Mouse (Mus musculus): Measurements from ENCODE around the gene Ndufb2. TPM values are rescaled to one million over a fixed set of nuclear protein-coding genes. Genes with fewer than 3 reads are reported as not detected.

Ndufb2 gene
- total and polyA plus RNA-seq, 3 experiments: 80.0 to 144 TPM; not detected in 1

DNA sequence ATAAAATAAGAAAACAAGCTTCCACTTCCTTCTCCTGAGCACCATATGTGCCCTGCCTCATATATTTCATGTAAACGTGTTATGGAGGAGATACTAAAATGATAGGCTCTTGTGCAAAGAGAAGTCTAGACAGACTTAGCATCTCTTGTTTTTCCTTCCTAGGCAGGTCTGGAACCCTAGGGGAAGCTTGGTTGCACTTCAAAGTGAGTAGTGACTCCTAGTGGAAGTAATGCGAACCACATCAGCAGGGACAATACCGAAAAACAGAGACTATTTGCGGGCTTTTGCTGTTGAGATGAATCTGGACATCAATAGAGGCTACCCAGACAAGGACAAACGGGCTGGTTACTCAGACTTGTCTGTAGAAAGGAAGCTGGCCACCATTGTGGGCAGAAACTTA is 24.8 kb upstream of the Ndufb2 start (continued):
- peak; percentile 76 for TF ChIP-seq RAD21 (IDR thresholded peaks at IDR 0.05; ENCODE audit: low read depth, low read length)
- no peak for TF ChIP-seq HCFC1 (IDR thresholded peaks at IDR 0.05; ENCODE audit: low read depth, low read length)
- no peak for TF ChIP-seq NRF1 (IDR thresholded peaks at IDR 0.05; ENCODE audit: insufficient read depth, low read depth, low read length, poor library complexity, severe bottlenecking)
- TF ChIP-seq ZNF384 (IDR thresholded peaks at IDR 0.05; ENCODE audit: low read depth, low read length): 0 out of 2 replicates have a peak, but pooled peaks have one; percentile 33
- no peak for TF ChIP-seq UBTF (IDR thresholded peaks at IDR 0.05; ENCODE audit: borderline replicate concordance, insufficient read depth, low read depth, low read length)
- no peak for TF ChIP-seq TCF12 (IDR thresholded peaks at IDR 0.05; ENCODE audit: low read depth, low read length)

DNA sequence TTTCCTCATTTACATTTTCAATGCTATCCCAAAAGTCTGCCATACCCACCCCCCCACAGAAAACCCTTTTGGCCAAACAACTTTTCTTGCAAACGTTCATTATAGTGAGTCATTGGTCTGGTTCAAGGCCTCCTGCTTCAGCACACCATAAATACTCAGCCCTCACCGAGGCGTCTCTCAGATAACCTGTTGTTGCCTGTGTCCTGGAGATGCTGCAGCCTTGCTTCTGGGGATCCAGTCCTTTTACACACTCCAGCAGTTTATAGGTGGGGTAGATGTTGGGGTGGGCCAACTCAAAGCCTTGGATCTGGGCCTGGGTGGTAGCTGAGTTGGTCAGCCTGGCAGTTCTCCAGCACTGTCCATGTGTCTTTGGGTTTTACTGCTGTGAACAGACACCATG is 21.9 kb upstream of the Ndufb2 start:
- Histone ChIP-seq H3K9me3 (replicated peaks; ENCODE audit: insufficient read depth, low read length) (no peaks in the 10 kb centered on the region), H3K9ac (ENCODE audit: control insufficient read depth, low read depth, low read length, poor library complexity, severe bottlenecking) (no peak overlapping the region), H3K4me1 (ENCODE audit: control insufficient read depth in 1 of 2, insufficient read depth in 2 of 2, low read length in 2 of 2) (peaks cover 4 to 8% of the 10 kb centered on the region in 2 experiments; a peak in 3 of 4 replicates), H3K27ac (ENCODE audit: control insufficient read depth, low read depth, low read length) (no peak overlapping the region), H3K27me3 (ENCODE audit: control insufficient read depth in 1 of 2, insufficient read depth in 2 of 2, low read length in 2 of 2) (no peaks in the 10 kb centered on the region), H3K79me2 (ENCODE audit: control insufficient read depth, insufficient read depth, low read length, poor library complexity) (peaks cover 5% of the 10 kb centered on the region; the same call in 1 of the 2 replicates), H3K36me3 (ENCODE audit: control insufficient read depth in 1 of 2, insufficient read depth in 2 of 2, low read length in 2 of 2) (peaks cover 0 to 8% of the 10 kb centered on the region in 2 experiments; a peak in 1 of 4 replicates), H3K4me3 (ENCODE audit: control insufficient read depth in 1 of 2, insufficient read depth in 1 of 2, low read depth in 2 of 2, low read length in 2 of 2) (no peak overlapping the region)
- TF ChIP-seq E2F4 (IDR thresholded peaks at IDR 0.05; ENCODE audit: borderline replicate concordance, low read depth, low read length) (no peak), ZC3H11A (IDR thresholded peaks at IDR 0.05; ENCODE audit: low read depth, low read length) (no peak)
- no peak for DNase-seq (ENCODE audit: low read depth, low spot score)

DNA sequence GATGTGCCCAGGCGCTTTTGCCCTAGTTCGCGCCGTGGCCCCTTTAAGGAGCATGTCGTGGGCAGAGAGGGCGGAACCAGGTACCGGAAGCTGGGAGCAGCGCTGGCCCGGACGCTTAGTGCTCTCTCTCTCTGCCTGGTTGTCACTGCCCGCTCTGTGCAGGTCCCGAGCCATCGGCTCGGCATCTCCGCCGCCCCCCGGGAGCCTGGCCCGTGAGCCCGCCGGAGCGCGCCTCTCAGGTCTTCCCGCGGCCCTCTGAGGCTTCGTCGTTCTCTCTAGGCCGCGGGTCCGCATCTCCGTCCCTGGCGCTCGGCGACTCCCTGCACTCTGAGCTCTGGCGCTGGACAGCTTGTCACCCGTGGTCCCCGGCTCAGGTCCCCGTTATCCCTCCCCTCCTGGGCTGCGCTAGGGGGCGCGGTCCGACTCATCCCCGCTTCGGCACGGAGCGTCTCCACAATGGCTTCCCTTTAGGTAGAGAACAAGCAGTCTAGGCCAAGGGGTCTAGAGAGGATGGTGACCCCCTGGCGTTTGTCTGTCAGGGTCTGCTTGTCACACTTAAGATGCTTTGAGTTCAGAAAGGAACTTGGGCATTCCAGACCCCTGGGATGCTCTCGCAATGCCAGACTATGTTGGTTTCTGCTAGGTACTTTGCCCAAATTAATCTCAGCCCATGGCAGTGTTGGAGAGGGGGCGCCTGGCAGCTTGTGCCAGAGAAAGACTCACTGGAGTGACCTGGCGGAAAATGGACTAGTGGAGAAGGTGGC is 18.4 kb upstream of the Ndufb2 start, which contains the start of gene Adck2:
TSS of gene Adck2 (plus strand) at position 83 of the 764 bp plus-strand sequence.
- no peak for TF ChIP-seq EP300 (IDR thresholded peaks at IDR 0.05; ENCODE audit: low read depth in 1 of 2, low read length in 2 of 2)
- no peak for TF ChIP-seq KAT2A (conservative IDR thresholded peaks at IDR 0.05; ENCODE audit: low read depth, low read length)
- peak; percentile 52 for TF ChIP-seq TCF12 (IDR thresholded peaks at IDR 0.05; ENCODE audit: low read depth, low read length)
- no peak; the same call in 1 of the 2 replicates for TF ChIP-seq ZMIZ1 (IDR thresholded peaks at IDR 0.05; ENCODE audit: low read depth, low read length)
- peak; percentile 56 to 86; a peak in 3 of 4 replicates for TF ChIP-seq POLR2A (IDR thresholded peaks at IDR 0.05; ENCODE audit: control insufficient read depth in 1 of 2, insufficient read depth in 1 of 2, low read depth in 1 of 2, low read length in 2 of 2, poor library complexity in 1 of 2)
- peak; percentile 83 for TF ChIP-seq HCFC1 (IDR thresholded peaks at IDR 0.05; ENCODE audit: low read depth, low read length)
- TF ChIP-seq GATA1 (IDR thresholded peaks at IDR 0.05; ENCODE audit: low read depth, low read length): no peak
- TF ChIP-seq ZNF384 (IDR thresholded peaks at IDR 0.05; ENCODE audit: low read depth, low read length): no peak
- TF ChIP-seq SIN3A (IDR thresholded peaks at IDR 0.05; ENCODE audit: low read length): peak; percentile 92
- peak in 2 of 3 experiments; percentile 33 to 52; a peak in 4 of 6 replicates for TF ChIP-seq CTCF (IDR thresholded peaks at IDR 0.05 in 2 of 3, conservative IDR thresholded peaks at IDR 0.05 in 1 of 3; ENCODE audit: control insufficient read depth in 1 of 3, insufficient read depth in 1 of 3, low read depth in 2 of 3, low read length in 3 of 3, poor library complexity in 1 of 3, severe bottlenecking in 1 of 3)
- peak; percentile 80 for TF ChIP-seq TBP (IDR thresholded peaks at IDR 0.05; ENCODE audit: low read depth, low read length)
- TF ChIP-seq UBTF (IDR thresholded peaks at IDR 0.05; ENCODE audit: borderline replicate concordance, insufficient read depth, low read depth, low read length): peak; percentile 84; the same call in 1 of the 2 replicates
- TF ChIP-seq MXI1 (IDR thresholded peaks at IDR 0.05; ENCODE audit: low read depth, low read length): peak; percentile 55; the same call in 1 of the 2 replicates
- TF ChIP-seq NELFE (IDR thresholded peaks at IDR 0.05; ENCODE audit: low read depth, low read length): peak; percentile 84
- no peak for TF ChIP-seq MAFK (IDR thresholded peaks at IDR 0.05; ENCODE audit: borderline replicate concordance, low read depth, low read length)
- no peak for TF ChIP-seq GABPA (IDR thresholded peaks at IDR 0.05; ENCODE audit: low read depth, low read length)
- peak; percentile 93 for TF ChIP-seq ELF1 (IDR thresholded peaks at IDR 0.05; ENCODE audit: low read depth, low read length)
- TF ChIP-seq MAX (IDR thresholded peaks at IDR 0.05; ENCODE audit: low read length): 0 out of 2 replicates have a peak, but pooled peaks have one; percentile 20
- H3K36me3 ChIP-seq (ENCODE audit: control insufficient read depth in 1 of 2, insufficient read depth in 2 of 2, low read length in 2 of 2): peaks cover 0 to 8% of the 10 kb centered on the region in 2 experiments; a peak in 2 of 4 replicates
- DNase-seq (ENCODE audit: low read depth, low spot score): peak; percentile 90
- no peaks in the 10 kb centered on the region for H3K27me3 ChIP-seq (ENCODE audit: control insufficient read depth in 1 of 2, insufficient read depth in 2 of 2, low read length in 2 of 2)
- H3K27ac ChIP-seq (ENCODE audit: control insufficient read depth, low read depth, low read length): peak within 1 kb of the TSS; percentile 65
- no peaks in the 10 kb centered on the region for H3K9me3 ChIP-seq (replicated peaks; ENCODE audit: insufficient read depth, low read length)
- peak within 1 kb of the TSS; percentile 94 for H3K9ac ChIP-seq (ENCODE audit: control insufficient read depth, low read depth, low read length, poor library complexity, severe bottlenecking)
- H3K4me3 ChIP-seq (ENCODE audit: control insufficient read depth in 1 of 2, insufficient read depth in 1 of 2, low read depth in 2 of 2, low read length in 2 of 2): peak within 1 kb of the TSS; percentile 81 to 96
- peaks cover 5% of the 10 kb centered on the region; the same call in 1 of the 2 replicates for H3K79me2 ChIP-seq (ENCODE audit: control insufficient read depth, insufficient read depth, low read length, poor library complexity)
- H3K4me1 ChIP-seq (ENCODE audit: control insufficient read depth in 1 of 2, insufficient read depth in 2 of 2, low read length in 2 of 2): peaks cover 4 to 8% of the 10 kb centered on the region in 2 experiments; a peak in 3 of 4 replicates
